Mouse (Mus musculus) c-Kit-positive CD71-positive TER-119-positive erythroid progenitor cells, embryonic 14.5 days (primary cell): Measurements from ENCODE around the gene Ostf1.

ENCODE experiments used
- DNase-seq: peaks from one replicate; pipeline ENCODE4 v3.0.0-alpha.2; 2013; ENCODE audit warnings: low spot score

Ostf1 gene

GRCm38 (mm10) chr19:18567936-18568827 is 63.4 kb downstream of the Ostf1 start:
- no peak for DNase-seq

- DNase-seq: no peak
Observed at GRCm38 (mm10) chr19:18567501-18567900, 64.1 kb downstream of the Ostf1 start.

- DNase-seq: no peak
Observed at GRCm38 (mm10) chr19:18557708-18558107, 73.9 kb downstream of the Ostf1 start.

- no peak for DNase-seq
Observed at GRCm38 (mm10) chr19:18555645-18556044, 76.0 kb downstream of the Ostf1 start.

GRCm38 (mm10) chr19:18548668-18549067 is 83.0 kb downstream of the Ostf1 start:
- peak; percentile 12 for DNase-seq
